Mouse (Mus musculus) embryonic facial prominence, embryonic 11.5 days (tissue): ENCODE measurements around the gene Rps29. TPM values are rescaled to one million over a fixed set of nuclear protein-coding genes. Genes with fewer than 3 reads are reported as not detected.

Experiments used
- ATAC-seq: fragments of 200-750 bp; cut with Nextera tagmentation; replicated peaks from 2 replicates; pipeline ENCODE4 v1.8.0; 2017; ENCODE audit warnings: low read depth; ENCODE audit not compliant: insufficient number of reproducible peaks, low FRiP score, low TSS enrichment
- DNase-seq: peaks from one replicate; pipeline ENCODE4 v3.0.0-alpha.2; 2015; ENCODE audit warnings: low spot score
- H3K27ac ChIP-seq: fragments of 300-500 bp; sonication (generic); replicated peaks from 2 replicates; pipeline ENCODE4 v1.5.1; 2014; ENCODE audit warnings: mild to moderate bottlenecking, low read depth, low read length, control low read depth
- H3K27me3 ChIP-seq: fragments of 300-500 bp; sonication (generic); 2 replicates; pipeline ENCODE4 v1.6.1; 2014; ENCODE audit warnings: mild to moderate bottlenecking, low read length, moderate library complexity, mixed read lengths; ENCODE audit not compliant: control insufficient read depth, insufficient read depth
- H3K36me3 ChIP-seq: fragments of 300-500 bp; sonication (generic); replicated peaks from 2 replicates; pipeline ENCODE4 v1.6.1; 2014; ENCODE audit warnings: low read depth, mild to moderate bottlenecking, low read length, moderate library complexity, mixed read lengths; ENCODE audit not compliant: control insufficient read depth, insufficient read depth
- H3K4me1 ChIP-seq: fragments of 300-500 bp; sonication (generic); 2 replicates; pipeline ENCODE4 v1.6.1; 2014; ENCODE audit warnings: low read length, mixed read lengths; ENCODE audit not compliant: control insufficient read depth, insufficient read depth
- H3K4me2 ChIP-seq: fragments of 300-500 bp; sonication (generic); 2 replicates; pipeline ENCODE4 v1.6.1; 2014; ENCODE audit warnings: low read depth, mild to moderate bottlenecking, control low read depth, low read length, moderate library complexity
- H3K4me3 ChIP-seq: fragments of 300-500 bp; sonication (generic); 2 replicates; pipeline ENCODE4 v1.5.1; 2014; ENCODE audit warnings: low read depth, low read length, control low read depth
- H3K9ac ChIP-seq: fragments of 300-500 bp; sonication (generic); replicated peaks from 2 replicates; pipeline ENCODE4 v1.6.1; 2014; ENCODE audit warnings: mild to moderate bottlenecking, control low read depth, low read length
- H3K9me3 ChIP-seq: fragments of 300-500 bp; sonication (generic); replicated peaks from 2 replicates; pipeline ENCODE4 v1.6.1; 2016; ENCODE audit warnings: mild to moderate bottlenecking, low read length, inconsistent platforms, mixed read lengths; ENCODE audit not compliant: control insufficient read depth
- WGBS: fragments of 180-500 bp; shearing (Covaris S2); extraction: QIAGEN DNeasy Blood & Tissue Kit; methylation state at CpG from one replicate; pipeline ENCODE4 v1.1.7; 2014; 5-methylcytosine and 5-hydroxymethylcytosine counted together
- polyA plus RNA-seq: library from polyadenylated mRNA; unstranded; fragments of >200 nt; fragmentation: Nextera tagmentation; extraction: Ambion mirVana; gene quantifications from 2 replicates; pipeline ENCODE4 v1.2.1, GENCODE M21; 2014

The Rps29 gene
- polyA plus RNA-seq, 1 experiment from 2014 or later, result 1,323 TPM

GRCm38 (mm10) chr12:69139201-69139600, 19.8 kb downstream of the Rps29 start:
- Histone ChIP-seq H3K36me3 (no peaks in the 10 kb centered on the region), H3K4me3 (no peak overlapping the region), H3K9ac (no peak overlapping the region), H3K27ac (no peak overlapping the region), H3K4me1 (no peaks in the 10 kb centered on the region), H3K4me2 (no peak overlapping the region), H3K27me3 (no peaks in the 10 kb centered on the region), H3K9me3 (no peaks in the 10 kb centered on the region)
- no peak for ATAC-seq
- DNase-seq, result no peak
- WGBS, result 92% methylated on average over 3 of the region's 3 CpGs

DNA sequence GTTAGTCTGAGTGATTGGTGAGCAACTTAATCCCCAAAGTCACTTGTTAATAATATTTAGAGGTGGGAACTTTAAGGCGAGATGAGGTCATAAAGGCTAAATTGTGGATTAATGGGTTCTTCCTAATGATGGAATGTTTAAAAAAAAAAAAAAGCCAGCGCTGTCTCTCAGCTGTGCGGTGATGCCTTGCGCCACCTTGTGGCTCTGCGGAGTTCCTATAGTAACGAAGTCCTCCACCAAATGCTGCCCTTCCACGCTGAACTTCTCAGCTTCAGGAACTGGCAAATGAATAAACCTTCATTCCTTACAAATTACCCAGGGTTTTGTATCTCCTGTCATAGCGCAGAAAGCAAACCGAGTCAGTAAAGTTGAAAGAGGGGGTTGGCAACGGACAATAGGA, 27.0 kb downstream of the Rps29 start:
- no peak overlapping the region for H3K9ac ChIP-seq
- ATAC-seq (no peak), DNase-seq (peak; percentile 65)
- H3K9me3 ChIP-seq, result no peaks in the 10 kb centered on the region
- H3K27me3 ChIP-seq, result no peaks in the 10 kb centered on the region
- H3K4me3 ChIP-seq, result no peak overlapping the region
- no peaks in the 10 kb centered on the region for H3K36me3 ChIP-seq
- H3K4me1 ChIP-seq, result no peaks in the 10 kb centered on the region
- H3K4me2 ChIP-seq, result no peak overlapping the region
- 10% methylated on average over 10 of the region's 10 CpGs for WGBS
- H3K27ac ChIP-seq, result no peak overlapping the region

- ATAC-seq (no peak), DNase-seq (no peak)
- Histone ChIP-seq H3K4me3 (no peak overlapping the region), H3K36me3 (no peaks in the 10 kb centered on the region), H3K9ac (no peak overlapping the region), H3K4me2 (no peak overlapping the region), H3K4me1 (no peaks in the 10 kb centered on the region), H3K27ac (no peak overlapping the region), H3K27me3 (no peaks in the 10 kb centered on the region), H3K9me3 (no peaks in the 10 kb centered on the region)
- 88% methylated on average over 6 of the region's 6 CpGs for WGBS
Measured at GRCm38 (mm10) chr12:69131267-69131666, 27.7 kb downstream of the Rps29 start.

GRCm38 (mm10) chr12:69130486-69130885, 28.5 kb downstream of the Rps29 start:
- no peaks in the 10 kb centered on the region for H3K27me3 ChIP-seq
- H3K27ac ChIP-seq, result no peak overlapping the region
- H3K4me2 ChIP-seq, result 0 out of 2 replicates have a peak overlapping the region, but pooled peaks have one; percentile 1
- H3K9me3 ChIP-seq, result no peaks in the 10 kb centered on the region
- no peaks in the 10 kb centered on the region for H3K36me3 ChIP-seq
- DNase-seq (no peak), ATAC-seq (no peak)
- H3K4me1 ChIP-seq, result no peaks in the 10 kb centered on the region
- WGBS, result 71% methylated on average over 12 of the region's 12 CpGs
- H3K4me3 ChIP-seq, result no peak overlapping the region
- no peak overlapping the region for H3K9ac ChIP-seq

DNA sequence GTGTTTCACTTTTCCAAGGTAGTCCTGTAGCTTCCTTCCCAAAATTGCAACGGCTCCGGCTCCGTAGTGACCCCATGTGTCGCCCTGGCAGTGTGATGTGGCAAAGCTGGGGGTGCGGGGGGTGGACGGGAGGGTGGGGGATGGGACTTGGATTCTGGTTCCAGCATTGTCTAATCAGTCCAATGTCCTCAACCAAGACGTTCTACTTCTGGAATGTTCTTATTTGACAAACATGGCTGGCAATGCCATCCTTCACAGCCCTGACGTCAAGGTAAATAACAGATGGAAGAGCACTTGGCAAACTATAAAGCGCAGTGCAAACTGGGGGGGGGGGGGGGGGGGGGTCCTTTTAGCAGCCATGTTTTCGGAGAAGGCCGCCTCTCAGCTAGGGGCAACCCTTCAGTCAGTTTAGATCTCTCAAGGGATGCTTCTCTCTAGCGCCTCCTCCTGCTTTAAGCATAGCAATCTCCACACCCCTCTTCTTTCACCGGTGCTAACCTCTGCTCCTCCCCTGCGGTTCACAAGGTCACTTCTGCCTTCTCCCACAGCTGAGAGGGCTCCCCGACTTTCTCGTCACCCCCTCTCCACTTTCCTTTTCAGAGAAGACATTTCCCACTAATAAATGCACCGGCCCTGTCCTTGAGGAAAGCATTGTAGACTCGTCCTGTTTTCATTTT, 29.2 kb downstream of the Rps29 start:
- Histone ChIP-seq H3K9me3 (no peaks in the 10 kb centered on the region), H3K36me3 (no peaks in the 10 kb centered on the region), H3K27ac (no peak overlapping the region), H3K4me3 (no peak overlapping the region), H3K4me2 (no peak overlapping the region), H3K27me3 (no peaks in the 10 kb centered on the region), H3K4me1 (no peaks in the 10 kb centered on the region), H3K9ac (no peak overlapping the region)
- DNase-seq, result no peak
- no peak for ATAC-seq
- WGBS, result 44% methylated on average over 18 of the region's 18 CpGs

GRCm38 (mm10) chr12:69127626-69128025, 31.4 kb downstream of the Rps29 start:
- no peaks in the 10 kb centered on the region for H3K27me3 ChIP-seq
- no peak overlapping the region for H3K27ac ChIP-seq
- WGBS, result 89% methylated on average over 3 of the region's 3 CpGs
- H3K9me3 ChIP-seq, result no peaks in the 10 kb centered on the region
- DNase-seq, result no peak
- H3K9ac ChIP-seq, result no peak overlapping the region
- no peak for ATAC-seq
- H3K4me3 ChIP-seq, result no peak overlapping the region
- H3K4me2 ChIP-seq, result no peak overlapping the region
- no peaks in the 10 kb centered on the region for H3K36me3 ChIP-seq
- no peaks in the 10 kb centered on the region for H3K4me1 ChIP-seq

DNA sequence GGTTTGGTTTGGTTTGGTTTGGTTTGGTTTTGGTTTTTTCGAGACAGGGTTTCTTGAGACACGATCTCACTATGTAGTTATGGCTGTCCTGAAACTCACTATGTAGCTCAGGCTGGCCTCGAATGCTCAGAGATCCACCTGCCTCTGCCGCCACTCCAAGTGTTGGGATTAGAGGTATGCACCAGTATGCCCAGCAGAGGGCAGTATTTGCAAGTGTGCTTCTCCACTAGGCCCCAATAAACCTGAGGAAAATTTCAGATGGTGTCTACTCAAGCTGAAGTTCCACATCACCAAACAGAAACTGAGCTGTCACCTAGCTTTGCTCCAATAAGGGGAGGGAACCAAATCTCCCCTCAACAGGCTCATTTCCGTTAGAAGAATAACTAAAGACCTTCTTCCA, 31.8 kb downstream of the Rps29 start:
- DNase-seq, result no peak
- Histone ChIP-seq H3K27ac (no peak overlapping the region), H3K36me3 (no peaks in the 10 kb centered on the region), H3K9ac (no peak overlapping the region), H3K4me1 (no peaks in the 10 kb centered on the region), H3K27me3 (no peaks in the 10 kb centered on the region), H3K9me3 (no peaks in the 10 kb centered on the region), H3K4me2 (no peak overlapping the region), H3K4me3 (no peak overlapping the region)
- WGBS, result 90% methylated on average over 5 of the region's 5 CpGs
- ATAC-seq, result no peak

DNA sequence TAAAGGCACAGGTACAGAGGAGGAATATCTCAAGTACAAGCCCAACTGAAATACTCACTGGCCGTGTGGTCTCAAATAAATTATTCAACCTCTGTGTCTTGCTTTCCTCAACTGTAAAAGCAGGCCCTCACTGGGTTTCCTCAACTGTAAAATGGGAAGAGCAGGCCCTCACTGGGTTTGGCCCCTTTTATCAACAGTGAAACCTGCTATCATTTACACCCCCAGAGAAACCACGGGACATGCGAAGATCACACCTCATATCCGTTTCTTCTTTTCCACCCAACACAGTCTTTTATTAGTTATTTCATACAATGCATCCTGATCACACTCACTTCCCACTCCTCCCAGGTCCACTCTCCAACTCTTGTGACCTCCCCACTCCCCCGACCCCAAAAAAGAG, 33.9 kb downstream of the Rps29 start:
- 90% methylated on average over 5 of the region's 5 CpGs for WGBS
- H3K36me3 ChIP-seq, result no peaks in the 10 kb centered on the region
- H3K9me3 ChIP-seq, result no peaks in the 10 kb centered on the region
- no peak overlapping the region for H3K4me3 ChIP-seq
- H3K4me1 ChIP-seq, result no peaks in the 10 kb centered on the region
- ATAC-seq (no peak), DNase-seq (no peak)
- no peak overlapping the region for H3K27ac ChIP-seq
- H3K4me2 ChIP-seq, result no peak overlapping the region
- no peak overlapping the region for H3K9ac ChIP-seq
- no peaks in the 10 kb centered on the region for H3K27me3 ChIP-seq
